Mouse (Mus musculus): ENCODE data around the gene Mindy3.

Mindy3 gene

DNA sequence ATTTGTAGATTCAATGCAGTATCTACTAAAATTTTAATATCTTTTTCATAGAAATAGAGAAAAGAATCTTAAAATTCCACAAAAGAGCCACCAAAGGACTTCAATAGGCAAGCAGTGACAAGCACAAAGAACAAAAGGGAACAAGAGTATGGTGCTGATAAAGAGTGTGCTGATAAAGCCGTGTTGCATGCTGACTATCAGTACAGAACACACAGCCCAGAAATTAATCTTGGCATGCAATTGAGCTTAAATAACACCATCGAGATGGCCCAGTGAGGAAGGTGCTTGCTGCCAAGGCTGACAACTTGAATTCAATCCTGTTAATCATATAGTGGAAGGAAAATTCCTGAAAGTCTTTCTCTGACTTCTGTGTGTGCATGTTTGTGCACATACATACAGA lies 50.8 kb downstream of the Mindy3 start:
- peak; percentile 73 to 80 for DNase-seq

DNA sequence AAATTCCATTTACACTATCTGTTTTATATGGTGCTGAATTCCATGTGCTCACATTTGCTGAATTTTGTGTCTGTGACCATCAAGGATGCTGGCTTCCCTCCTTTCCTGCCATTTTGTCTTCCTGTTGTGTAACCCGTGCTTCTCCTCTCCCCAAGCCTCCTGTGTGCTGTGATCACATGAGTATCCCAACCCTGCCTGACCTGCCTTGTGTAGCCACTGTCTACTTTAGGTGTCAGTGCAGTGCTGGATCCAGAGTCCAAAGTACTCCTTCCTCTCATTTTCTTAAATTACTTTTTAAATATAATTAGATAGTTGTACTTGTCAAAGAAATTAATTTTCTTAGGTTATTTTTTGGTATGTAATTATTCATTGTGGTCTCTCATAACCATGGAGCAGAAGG lies 51.3 kb downstream of the Mindy3 start:
- peak in 1 of 2 experiments; percentile 9 for DNase-seq

DNA sequence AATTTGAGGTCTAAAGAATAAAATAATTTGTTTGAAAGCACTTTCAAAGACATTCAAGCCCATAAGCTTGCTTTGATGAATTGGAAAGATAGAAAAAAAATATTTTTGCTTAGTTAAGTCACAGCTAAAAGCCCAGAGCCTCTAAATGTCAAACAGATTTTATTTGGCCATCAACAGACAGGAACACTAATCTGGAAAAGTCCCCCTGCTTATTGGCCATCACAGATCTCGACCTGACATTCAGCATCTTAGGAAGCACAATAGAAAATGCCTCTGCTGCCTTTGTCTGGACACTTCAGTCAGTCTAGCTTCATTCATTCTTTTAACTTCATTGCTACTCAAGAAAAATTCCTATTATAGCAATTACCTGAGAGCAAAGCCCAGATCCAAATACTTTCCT lies 58.0 kb downstream of the Mindy3 start:
- no peak for DNase-seq

DNA sequence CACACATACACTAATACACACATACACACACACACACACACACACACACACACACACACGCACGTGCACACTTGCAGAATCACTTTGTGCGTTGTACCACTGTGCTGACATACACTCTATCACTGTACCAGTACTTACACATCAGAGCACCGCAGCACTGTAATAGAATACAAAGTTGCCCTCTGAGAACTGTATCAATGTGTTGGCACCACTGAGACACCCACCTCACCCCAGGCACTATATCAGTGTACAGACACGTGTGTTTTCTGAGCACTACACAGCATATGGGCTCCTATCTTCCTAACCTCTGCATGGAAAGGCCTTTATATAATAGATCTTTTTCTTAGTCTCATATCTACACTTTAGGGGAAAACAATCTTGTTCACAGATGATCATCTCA lies 64.4 kb downstream of the Mindy3 start:
- DNase-seq, result no peak

DNA sequence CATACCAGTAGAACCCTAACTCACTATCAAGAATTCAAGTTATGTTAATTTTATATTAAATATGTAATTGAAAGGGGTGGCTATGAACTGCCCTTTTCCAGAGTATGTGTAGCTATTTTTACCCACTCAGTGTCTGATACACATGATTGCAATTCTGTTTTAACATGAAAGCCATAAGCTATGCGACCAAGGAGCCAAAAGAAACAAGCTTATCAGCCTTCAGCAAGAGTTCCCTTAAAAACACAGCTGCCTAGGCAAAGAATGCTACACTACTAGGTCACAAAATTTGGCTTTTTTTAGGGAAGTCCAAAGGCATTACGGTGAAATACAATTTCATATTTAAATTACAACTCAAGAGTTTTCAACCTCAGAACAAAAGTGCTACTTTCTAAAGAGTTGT lies 70.4 kb downstream of the Mindy3 start:
- DNase-seq, result no peak

DNA sequence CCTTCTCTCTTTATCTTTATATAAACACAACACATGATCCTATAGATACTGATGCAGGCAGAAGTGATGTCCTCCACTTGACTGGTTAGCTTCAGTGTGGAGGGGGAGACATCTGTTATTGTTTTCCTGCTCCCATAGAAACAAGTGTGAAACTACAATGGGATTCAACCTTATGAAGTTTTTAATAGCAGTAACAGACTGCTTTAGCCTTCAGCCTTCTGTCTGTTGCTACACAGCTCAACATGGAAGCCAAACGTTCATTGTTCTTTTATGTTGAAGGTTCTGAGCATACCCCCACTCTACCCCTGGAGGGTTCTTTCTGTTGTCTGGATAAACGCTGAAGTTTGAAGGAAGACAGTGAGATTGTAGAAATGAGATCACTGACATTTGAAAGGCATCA lies 87.3 kb downstream of the Mindy3 start:
- no peak for DNase-seq

DNA sequence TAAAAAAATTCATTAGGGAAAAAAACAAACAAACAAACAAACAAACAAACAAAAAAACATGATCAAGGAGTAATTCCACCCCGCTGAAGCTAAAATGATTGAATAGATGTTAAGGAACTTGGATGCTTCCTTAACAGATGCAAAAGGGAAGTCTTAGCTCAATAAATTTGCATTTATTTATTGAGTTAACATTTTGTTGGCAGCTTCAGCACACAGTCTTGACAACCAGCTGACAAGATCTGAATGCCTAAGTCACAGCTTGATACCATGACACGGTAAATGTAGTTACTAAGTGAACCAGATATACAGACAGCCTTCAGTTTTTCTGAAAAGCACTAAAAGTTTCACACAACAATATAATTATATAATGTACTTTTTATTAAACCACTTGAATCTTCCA lies 89.7 kb downstream of the Mindy3 start:
- DNase-seq, result no peak

DNA sequence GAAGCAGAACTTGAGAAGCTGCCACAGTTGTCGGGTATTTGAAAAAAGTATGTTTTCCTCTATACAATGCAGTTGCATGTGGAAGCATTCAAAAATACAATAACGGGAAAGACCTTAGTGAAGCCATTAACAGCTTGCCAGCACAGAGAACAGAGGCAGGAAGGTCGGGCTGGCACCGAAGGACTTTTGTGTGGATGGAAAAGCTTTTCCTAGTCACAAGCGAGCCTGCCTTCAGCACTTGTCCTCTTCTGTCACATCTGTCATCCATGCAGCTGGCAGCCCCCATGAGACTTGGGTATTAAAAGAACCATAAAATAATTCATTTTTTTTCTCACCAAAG lies 90.2 kb downstream of the Mindy3 start:
- DNase-seq, result no peak

DNA sequence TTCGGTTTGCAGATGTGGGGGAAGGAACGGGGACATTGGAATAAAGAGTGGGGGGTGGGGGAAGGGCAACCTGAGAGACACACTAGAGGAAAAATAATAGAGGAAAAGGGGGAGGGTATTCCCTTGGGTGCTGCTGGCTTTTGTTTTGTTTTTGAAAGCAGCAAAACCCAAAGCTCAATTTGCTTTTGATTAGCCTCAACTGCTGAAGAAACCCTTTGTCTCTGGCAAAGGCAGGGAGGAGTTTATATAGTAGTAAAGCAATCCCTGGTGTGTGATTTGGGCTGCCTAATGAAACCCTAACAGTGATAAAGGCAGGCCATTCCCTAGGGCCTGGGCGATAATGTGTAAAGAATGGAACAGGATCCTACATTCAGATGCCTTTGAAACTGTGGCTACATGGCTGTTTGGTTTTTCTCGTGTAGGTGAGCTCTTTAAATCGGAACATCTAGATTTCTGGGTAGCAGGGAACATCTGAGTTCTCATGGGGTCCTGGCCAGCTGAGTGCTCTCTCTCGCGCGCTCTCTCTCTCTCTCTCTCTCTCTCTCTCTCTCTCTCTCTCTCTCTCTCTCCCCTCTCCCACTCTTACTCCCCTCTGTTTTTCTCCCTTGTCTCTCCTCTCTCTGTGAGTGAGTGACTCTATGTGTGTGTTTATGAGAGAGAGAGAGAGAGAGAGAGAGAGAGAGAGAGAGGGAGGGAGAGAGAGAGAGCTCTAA lies 90.8 kb downstream of the Mindy3 start:
- DNase-seq, result no peak

DNA sequence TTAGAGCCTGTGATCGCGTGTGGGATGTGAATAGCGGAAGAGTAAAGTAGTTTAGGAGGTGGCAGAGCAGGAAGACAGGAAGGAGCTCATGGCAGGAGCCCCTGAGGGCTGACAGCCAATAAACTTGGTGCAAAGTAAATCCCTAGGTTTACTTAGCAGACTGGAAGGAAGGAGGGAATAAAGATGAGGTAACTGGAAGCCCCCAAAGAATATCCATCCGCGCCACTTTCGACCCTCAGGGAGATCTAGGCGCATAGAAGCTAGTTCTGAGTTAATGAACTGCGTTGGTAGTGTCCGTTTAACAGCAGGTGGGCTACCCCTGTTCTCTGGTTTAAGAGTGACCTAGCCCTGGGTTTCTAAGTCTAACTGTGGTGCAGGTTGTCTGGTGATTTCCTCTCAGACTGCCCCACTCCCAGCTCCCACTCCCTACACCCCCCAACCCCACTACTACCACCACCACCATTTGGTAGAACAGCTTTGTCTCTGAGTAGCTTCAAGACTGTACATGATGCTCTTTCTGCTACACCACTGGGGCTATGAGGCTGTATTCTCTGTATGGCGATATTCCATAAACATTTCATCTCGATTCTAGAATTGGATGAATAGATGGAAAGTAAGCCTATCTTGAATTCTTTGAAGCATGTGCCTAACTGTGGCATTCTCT lies 91.4 kb downstream of the Mindy3 start:
- no peak for DNase-seq

DNA sequence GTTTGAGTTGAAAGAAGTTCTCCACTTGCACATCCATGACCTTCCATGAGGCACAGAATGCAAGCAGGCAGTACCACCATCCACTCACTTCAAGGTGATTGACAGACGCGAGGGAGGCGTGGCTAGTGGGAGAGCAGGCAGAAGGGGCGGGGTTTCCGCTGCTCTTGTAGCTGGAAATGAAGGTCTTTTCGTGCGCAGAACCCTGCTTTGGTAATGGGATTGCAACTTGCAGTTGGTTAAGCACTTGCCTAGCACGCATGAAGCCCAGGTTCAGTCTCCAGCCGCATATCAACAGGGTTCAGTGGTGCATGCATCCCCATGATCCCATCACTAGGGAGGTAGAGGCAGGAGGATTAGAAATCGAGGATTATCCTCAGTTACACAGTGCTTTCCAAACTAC lies 92.1 kb downstream of the Mindy3 start:
- peak; percentile 41 to 49 for DNase-seq

DNA sequence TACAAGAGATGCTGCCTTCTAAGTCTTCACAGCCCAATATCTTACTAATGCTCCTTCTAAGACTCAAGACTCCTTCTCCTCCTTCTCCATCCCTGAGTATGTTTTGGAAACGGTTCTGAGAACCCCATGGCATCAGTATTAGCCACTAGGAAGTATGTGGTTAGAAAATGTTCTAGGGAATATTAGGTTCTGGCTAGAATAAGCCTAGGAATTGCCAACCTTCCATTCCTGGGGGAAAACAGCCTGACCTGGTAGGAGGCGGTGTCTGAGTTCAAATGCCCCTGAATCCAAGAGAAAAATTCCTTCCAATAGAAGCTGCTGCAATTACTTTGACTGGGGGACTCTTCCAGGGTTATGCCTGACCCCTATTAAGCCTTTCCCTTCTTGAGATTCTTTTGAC lies 93.4 kb downstream of the Mindy3 start:
- no peak for DNase-seq

DNA sequence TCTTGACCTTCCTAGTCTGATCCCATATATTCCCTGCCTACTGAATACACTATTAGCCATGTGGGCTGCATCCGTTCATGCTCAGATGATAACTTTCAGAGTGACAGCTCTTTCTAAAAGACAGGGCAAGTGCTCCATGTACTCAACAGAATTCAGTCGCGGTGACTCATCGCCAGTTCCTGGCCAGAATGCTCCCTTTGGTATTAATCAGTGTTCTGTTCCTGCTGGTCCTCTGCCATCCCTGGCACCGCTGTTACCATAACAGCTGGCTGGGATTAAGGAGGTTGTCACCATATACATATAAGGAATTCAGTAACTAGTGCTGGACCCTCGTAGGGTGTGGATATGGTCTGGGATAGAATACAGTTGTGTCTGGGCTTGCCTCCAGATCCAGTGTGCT lies 93.9 kb downstream of the Mindy3 start:
- DNase-seq, result peak; percentile 37 to 49

DNA sequence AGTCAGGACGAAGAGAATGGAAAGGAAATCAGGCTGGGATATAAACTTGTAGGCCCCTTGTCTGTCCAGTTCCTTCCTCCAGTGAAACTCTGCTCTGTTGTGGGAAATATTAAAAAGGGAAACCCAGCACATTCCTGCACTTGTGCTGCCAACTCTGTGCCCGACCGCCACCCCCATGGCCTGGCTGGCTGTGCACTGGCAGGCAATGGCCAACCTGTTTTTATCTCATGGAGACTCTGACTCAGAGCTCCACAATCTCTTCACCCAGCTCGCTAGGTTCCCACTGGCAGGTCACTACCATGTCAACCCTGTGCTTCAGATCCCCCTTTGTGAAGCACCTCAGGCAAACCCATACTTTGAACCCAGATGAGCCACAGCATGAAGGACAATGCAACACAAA lies 98.4 kb downstream of the Mindy3 start:
- no peak for DNase-seq

DNA sequence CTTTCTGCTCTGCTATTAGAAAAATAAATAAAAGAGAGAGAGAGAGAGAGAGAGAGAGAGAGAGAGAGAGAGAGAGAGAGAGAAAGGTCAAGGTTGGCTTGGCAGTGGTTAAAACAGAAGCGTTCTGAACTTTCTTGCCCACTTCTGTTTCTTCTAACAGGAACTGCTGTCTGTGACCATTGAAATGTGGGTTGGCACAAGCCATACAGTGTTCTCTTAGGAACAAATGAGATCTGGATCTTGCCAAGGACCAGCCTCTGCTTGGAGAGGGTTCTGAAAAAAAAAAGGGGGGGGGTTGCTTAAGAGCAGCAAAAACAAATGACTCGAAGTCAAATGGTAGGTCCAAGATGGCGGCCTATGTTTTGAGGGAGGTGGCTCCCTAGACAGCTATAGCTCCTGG lies 100.6 kb downstream of the Mindy3 start:
- no peak for DNase-seq

DNA sequence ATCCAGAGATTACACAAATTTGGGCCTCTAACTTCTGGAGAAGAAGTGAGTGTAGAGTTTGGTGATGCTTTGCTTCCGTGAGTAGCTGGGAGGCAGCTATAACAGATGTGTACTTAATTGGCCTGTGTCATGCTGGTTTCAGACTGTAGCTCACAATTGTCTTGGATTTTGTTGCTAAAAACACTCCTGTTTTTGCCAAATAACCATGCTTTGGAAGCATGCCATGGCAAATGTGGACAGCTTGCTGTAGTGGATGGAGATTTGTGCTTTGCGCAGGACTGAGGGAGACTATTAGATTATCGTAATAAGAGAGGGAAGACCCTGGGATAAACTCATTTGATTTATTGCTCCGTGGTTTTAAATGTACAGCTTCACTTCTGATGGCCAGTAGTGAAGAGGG lies 101.2 kb downstream of the Mindy3 start:
- DNase-seq, result peak; percentile 25 to 26

DNA sequence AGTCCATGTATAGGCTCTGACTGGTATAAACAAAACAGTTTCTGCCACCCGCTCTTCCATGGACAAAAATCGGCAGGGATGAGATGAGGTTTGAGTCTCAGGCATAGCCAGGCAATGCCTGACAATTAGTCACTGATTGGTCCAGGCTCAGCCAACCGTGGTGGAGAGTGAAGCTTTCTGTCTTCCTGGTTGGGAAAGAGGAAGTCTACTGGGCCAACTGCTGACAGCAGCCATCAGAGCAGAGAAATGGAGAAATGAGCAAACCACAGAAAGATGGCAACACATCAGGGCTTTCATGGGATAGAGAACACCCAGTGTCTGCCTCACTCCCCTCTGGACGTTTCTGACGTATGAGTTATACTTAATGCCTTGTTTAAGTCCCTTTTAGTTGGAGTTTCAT lies 101.9 kb downstream of the Mindy3 start:
- peak in 1 of 2 experiments; percentile 25 for DNase-seq

DNA sequence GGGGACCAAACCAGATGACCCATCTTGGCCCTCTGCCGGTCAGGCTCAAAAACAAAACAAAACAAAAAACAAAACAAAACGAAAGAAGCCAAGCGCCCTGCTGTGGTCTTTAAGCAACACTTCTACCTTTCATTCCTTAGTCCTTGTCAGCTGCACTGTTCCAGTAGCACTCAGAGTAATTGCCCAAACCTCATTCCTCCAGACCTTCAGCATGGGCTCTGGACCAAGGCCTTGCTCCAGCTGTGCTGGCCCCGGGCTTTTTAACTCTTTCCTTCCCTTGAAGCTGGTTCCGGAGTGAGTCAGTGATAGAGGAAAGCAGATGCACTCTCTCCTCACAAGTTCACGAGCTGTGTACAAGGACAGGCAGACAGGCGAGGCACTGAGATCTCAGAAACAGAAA lies 102.9 kb downstream of the Mindy3 start:
- DNase-seq, result peak in 1 of 2 experiments; percentile 30

DNA sequence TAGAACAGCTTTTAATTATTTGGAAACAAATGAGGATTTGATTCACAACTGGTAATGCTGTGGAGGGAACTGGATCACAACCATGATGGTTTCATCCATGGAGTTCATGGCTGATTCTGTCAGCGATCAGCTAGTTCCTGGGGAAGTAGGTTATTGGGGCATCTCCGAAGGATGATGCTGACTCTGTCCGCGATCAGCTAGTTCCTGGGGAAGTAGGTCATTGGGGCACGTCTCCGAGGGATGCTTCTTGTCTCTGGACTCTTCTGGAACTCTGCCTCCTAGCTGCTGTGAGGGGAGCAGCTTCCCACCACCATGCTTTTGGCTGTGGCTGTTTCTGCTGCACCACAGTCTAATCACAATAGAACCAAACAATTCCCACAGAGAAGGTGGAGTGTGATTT lies 105.2 kb downstream of the Mindy3 start:
- DNase-seq, result no peak

DNA sequence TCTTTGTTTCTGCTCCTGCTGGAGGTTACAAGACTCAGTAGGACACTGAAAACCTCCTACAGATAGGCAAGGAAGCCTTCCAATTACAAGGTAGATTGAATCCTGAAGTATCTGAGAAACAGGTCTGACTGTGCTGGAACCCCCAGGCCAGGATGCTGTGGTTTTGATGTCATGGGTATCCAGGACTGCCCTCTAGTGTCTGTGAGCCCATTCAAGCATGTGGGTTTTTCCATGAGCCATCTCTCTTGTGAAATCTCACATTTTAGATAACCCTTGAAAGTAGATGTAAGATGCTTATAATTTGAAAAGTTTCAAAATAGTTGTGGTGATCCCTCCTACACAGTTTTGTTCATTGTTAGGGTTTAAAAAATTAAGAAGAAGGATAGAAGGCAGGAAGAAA lies 110.8 kb downstream of the Mindy3 start:
- DNase-seq, result no peak

DNA sequence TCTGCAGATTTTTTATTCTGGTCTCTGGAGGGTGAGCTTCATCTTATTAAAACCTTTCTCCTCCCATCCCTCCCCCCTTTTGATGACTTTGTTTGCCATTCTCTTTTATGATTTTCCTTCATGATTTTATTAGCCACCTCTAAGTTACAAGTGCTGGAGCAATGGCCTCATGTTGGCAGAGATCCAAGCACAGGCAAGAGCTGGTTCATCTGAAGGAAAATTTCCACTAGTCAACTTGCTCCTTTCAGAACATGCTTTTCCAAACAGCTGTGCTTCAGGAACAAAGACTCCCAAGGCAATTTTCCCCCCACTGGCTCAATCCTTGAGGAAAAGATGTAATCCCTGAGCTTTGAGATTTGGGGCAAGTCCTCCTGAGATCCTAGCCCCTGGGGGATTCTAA lies 112.0 kb downstream of the Mindy3 start:
- peak in 1 of 2 experiments; percentile 21 for DNase-seq

DNA sequence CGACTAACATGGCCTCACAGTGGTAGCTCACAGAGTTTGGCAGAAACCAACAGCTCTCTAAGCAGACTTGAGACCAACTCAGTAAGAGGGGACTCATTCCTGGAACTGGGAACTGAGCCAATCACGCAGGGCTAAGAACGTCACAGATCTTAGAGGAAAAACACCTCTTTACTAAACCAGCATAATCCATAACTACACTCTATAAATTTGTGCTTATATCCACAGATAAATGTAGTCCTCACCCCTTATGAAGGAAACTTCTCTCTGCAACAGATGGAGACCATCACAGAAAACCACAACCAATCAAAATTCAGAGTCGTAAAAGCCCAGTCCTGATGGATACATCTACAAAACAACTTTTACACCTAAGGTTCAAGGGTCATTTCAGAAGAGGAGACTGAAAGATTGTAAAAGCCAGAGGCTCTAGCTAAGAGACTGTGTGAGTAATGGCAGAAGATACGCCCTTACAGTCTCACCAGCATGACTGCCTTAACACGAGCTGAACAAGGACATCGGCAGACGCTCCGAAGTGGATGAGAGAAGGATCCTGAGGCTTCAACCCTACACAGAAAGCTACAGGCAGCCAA lies 114.1 kb downstream of the Mindy3 start:
- DNase-seq, result no peak

DNA sequence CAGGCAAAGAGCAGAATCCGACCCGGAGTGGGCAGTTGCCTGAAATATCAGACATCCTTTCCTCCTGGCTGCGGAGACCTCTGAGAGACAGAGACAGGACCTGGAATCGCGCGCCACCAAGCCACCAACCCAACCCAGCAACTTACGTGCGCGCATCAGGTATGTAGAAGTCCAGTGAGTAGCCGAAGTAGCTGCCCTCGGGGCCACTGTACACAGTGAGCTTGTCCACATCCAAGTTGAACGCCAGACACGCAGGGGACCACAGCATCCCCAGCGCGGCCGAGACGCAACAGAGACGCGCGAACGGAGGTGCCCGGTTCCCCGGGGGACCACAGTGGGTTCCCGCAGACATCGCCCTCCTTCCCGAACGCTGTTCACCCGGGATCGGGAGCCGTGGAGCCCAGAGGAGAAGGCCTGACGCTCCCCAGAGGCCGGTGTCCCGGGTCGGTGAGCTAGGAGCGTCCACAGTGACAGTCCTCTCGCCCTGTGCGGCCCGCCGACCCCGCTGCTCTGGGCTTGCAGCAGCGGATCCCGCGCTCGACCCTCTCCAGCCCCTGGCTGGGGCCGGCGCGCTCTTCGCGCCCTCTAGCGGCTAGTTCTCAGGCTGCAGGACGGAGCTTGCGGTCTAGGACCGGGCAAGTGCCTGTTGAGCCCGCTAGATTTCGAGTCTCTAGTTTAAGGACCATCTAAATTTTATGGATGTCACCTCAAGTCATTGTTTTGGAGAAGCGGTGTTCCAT lies 117.7 kb downstream of the Mindy3 start, which contains the start of gene Itga8:
Gene Itga8 (minus strand): TSS at position 492 of the 740 bp plus-strand sequence.
- DNase-seq, result peak; percentile 94

Measured in cerebellum, postnatal 10 days (tissue).